Mouse (Mus musculus) heart, embryonic 16.5 days (tissue): Measurements from ENCODE around the gene Orc1. TPM values are rescaled to one million over a fixed set of nuclear protein-coding genes. Genes with fewer than 3 reads are reported as not detected.

Experiments used
- ATAC-seq: fragments of 200-750 bp; cut with Nextera tagmentation; replicated peaks from 2 replicates; pipeline ENCODE4 v1.8.0; 2017; ENCODE audit warnings: moderate number of reproducible peaks; ENCODE audit not compliant: insufficient read depth, low FRiP score; ENCODE audit errors: extremely low read depth
- H3K27ac ChIP-seq: fragments of 300-500 bp; sonication (generic); 2 replicates; pipeline ENCODE4 v1.5.1; 2014; ENCODE audit warnings: mild to moderate bottlenecking, low read length, control low read depth, moderate library complexity
- H3K27me3 ChIP-seq: fragments of 300-500 bp; sonication (generic); 2 replicates; pipeline ENCODE4 v1.6.1; 2014; ENCODE audit warnings: low read length, mixed read lengths; ENCODE audit not compliant: control insufficient read depth, insufficient read depth
- H3K36me3 ChIP-seq: fragments of 300-500 bp; sonication (generic); 2 replicates; pipeline ENCODE4 v1.6.1; 2014; ENCODE audit not compliant: control insufficient read depth, insufficient read depth
- H3K4me1 ChIP-seq: fragments of 300-500 bp; sonication (generic); 2 replicates; pipeline ENCODE4 v1.6.1; 2014; ENCODE audit warnings: low read length, mixed read lengths; ENCODE audit not compliant: control insufficient read depth, insufficient read depth
- H3K4me2 ChIP-seq: fragments of 300-500 bp; sonication (generic); 2 replicates; pipeline ENCODE4 v1.6.1; 2014; ENCODE audit warnings: low read depth, mild to moderate bottlenecking, control low read depth, low read length
- H3K4me3 ChIP-seq: fragments of 300-500 bp; sonication (generic); 2 replicates; pipeline ENCODE4 v1.5.1; 2014; ENCODE audit warnings: mild to moderate bottlenecking, control low read depth, low read length
- H3K9ac ChIP-seq: fragments of 300-500 bp; sonication (generic); 2 replicates; pipeline ENCODE4 v1.6.1; 2014; ENCODE audit warnings: low read length, control low read depth
- H3K9me3 ChIP-seq: fragments of 300-500 bp; sonication (generic); replicated peaks from 2 replicates; pipeline ENCODE4 v1.6.1; 2016; ENCODE audit warnings: low read length; ENCODE audit not compliant: control insufficient read depth
- WGBS: fragments of 180-500 bp; shearing (Covaris S2); extraction: QIAGEN DNeasy Blood & Tissue Kit; methylation state at CpG from one replicate; pipeline ENCODE4 v1.1.7; 2014; 5-methylcytosine and 5-hydroxymethylcytosine counted together
- polyA plus RNA-seq: library from polyadenylated mRNA; unstranded; fragments of >200 nt; fragmentation: Nextera tagmentation; extraction: Ambion mirVana; gene quantifications from 2 replicates; pipeline ENCODE4 v1.2.1, GENCODE M21; 2015

Gene Orc1
- polyA plus RNA-seq, 1 experiment from 2014 or later = 5.4 TPM

GRCm38 (mm10) chr4:108629363-108629880 lies 50.2 kb downstream of the Orc1 start:
- ATAC-seq = no peak

GRCm38 (mm10) chr4:108630096-108630495 lies 50.9 kb downstream of the Orc1 start:
- H3K27ac ChIP-seq = no peak overlapping the region
- H3K9ac ChIP-seq = no peak overlapping the region
- no peak for ATAC-seq
- no peak overlapping the region for H3K4me2 ChIP-seq
- no peak overlapping the region for H3K4me3 ChIP-seq
- H3K9me3 ChIP-seq = no peaks in the 10 kb centered on the region
- H3K36me3 ChIP-seq = peaks cover 50% of the 10 kb centered on the region
- 91% methylated on average over 9 of the region's 9 CpGs for WGBS
- no peaks in the 10 kb centered on the region for H3K4me1 ChIP-seq
- H3K27me3 ChIP-seq = no peaks in the 10 kb centered on the region

More at GRCm38 (mm10) chr4:108629363-108629880, 50.2 kb downstream of the Orc1 start:
- Histone ChIP-seq H3K4me1 (no peaks in the 10 kb centered on the region), H3K9ac (no peak overlapping the region), H3K9me3 (no peaks in the 10 kb centered on the region), H3K27me3 (no peaks in the 10 kb centered on the region), H3K4me3 (no peak overlapping the region), H3K36me3 (peaks cover 49% of the 10 kb centered on the region), H3K4me2 (no peak overlapping the region), H3K27ac (no peak overlapping the region)
- WGBS = 89% methylated on average over 7 of the region's 7 CpGs

- Histone ChIP-seq H3K27me3 (no peaks in the 10 kb centered on the region), H3K9ac (no peak overlapping the region), H3K36me3 (peaks cover 49% of the 10 kb centered on the region), H3K4me1 (no peaks in the 10 kb centered on the region), H3K9me3 (no peaks in the 10 kb centered on the region), H3K4me2 (no peak overlapping the region), H3K4me3 (no peak overlapping the region), H3K27ac (no peak overlapping the region)
- no peak for ATAC-seq
- 88% methylated on average over 4 of the region's 4 CpGs for WGBS
Observed at GRCm38 (mm10) chr4:108631616-108632015, 52.4 kb downstream of the Orc1 start.

- Histone ChIP-seq H3K4me2 (no peak overlapping the region), H3K4me3 (no peak overlapping the region), H3K27ac (no peak overlapping the region), H3K36me3 (peaks cover 38% of the 10 kb centered on the region), H3K4me1 (no peaks in the 10 kb centered on the region), H3K9me3 (no peaks in the 10 kb centered on the region), H3K9ac (no peak overlapping the region), H3K27me3 (no peaks in the 10 kb centered on the region)
- 87% methylated on average over 12 of the region's 12 CpGs for WGBS
- ATAC-seq = no peak
Observed at GRCm38 (mm10) chr4:108633703-108634102, 54.5 kb downstream of the Orc1 start.

- H3K4me3 ChIP-seq = no peak overlapping the region
Observed at GRCm38 (mm10) chr4:108634696-108635095, 55.5 kb downstream of the Orc1 start.

GRCm38 (mm10) chr4:108635101-108635500 lies 55.9 kb downstream of the Orc1 start:
- H3K36me3 ChIP-seq = peaks cover 28% of the 10 kb centered on the region

More at GRCm38 (mm10) chr4:108634696-108635095, 55.5 kb downstream of the Orc1 start:
- 74% methylated on average over 4 of the region's 4 CpGs for WGBS
- no peak for ATAC-seq
- no peak overlapping the region for H3K9ac ChIP-seq
- no peaks in the 10 kb centered on the region for H3K4me1 ChIP-seq
- H3K9me3 ChIP-seq = no peaks in the 10 kb centered on the region
- H3K4me2 ChIP-seq = no peak overlapping the region
- H3K36me3 ChIP-seq = peaks cover 32% of the 10 kb centered on the region
- H3K27ac ChIP-seq = no peak overlapping the region
- no peaks in the 10 kb centered on the region for H3K27me3 ChIP-seq

GRCm38 (mm10) chr4:108637721-108638120 lies 58.5 kb downstream of the Orc1 start:
- H3K9ac ChIP-seq = no peak overlapping the region

More at GRCm38 (mm10) chr4:108635101-108635500, 55.9 kb downstream of the Orc1 start:
- Histone ChIP-seq H3K9me3 (no peaks in the 10 kb centered on the region), H3K4me1 (no peaks in the 10 kb centered on the region), H3K4me2 (no peak overlapping the region), H3K9ac (no peak overlapping the region), H3K4me3 (no peak overlapping the region), H3K27me3 (no peaks in the 10 kb centered on the region), H3K27ac (no peak overlapping the region)
- no peak for ATAC-seq

GRCm38 (mm10) chr4:108638752-108639151 lies 59.5 kb downstream of the Orc1 start:
- Histone ChIP-seq H3K4me3 (no peak overlapping the region), H3K27ac (no peak overlapping the region), H3K36me3 (peaks cover 13% of the 10 kb centered on the region; the same call in 1 of the 2 replicates), H3K27me3 (no peaks in the 10 kb centered on the region), H3K9ac (no peak overlapping the region), H3K4me2 (no peak overlapping the region), H3K9me3 (no peaks in the 10 kb centered on the region), H3K4me1 (no peaks in the 10 kb centered on the region)
- 67% methylated on average over 5 of the region's 5 CpGs for WGBS
- no peak for ATAC-seq

More at GRCm38 (mm10) chr4:108637721-108638120, 58.5 kb downstream of the Orc1 start:
- 89% methylated on average over 3 of the region's 3 CpGs for WGBS
- Histone ChIP-seq H3K4me3 (no peak overlapping the region), H3K27ac (no peak overlapping the region), H3K4me2 (no peak overlapping the region), H3K36me3 (peaks cover 15% of the 10 kb centered on the region; the same call in 1 of the 2 replicates), H3K9me3 (no peaks in the 10 kb centered on the region), H3K4me1 (no peaks in the 10 kb centered on the region), H3K27me3 (no peaks in the 10 kb centered on the region)
- ATAC-seq = no peak

- Histone ChIP-seq H3K4me2 (no peak overlapping the region), H3K36me3 (0 out of 2 replicates have a peak, but pooled peaks cover 3% of the 10 kb centered on the region), H3K4me3 (no peak overlapping the region), H3K27ac (no peak overlapping the region), H3K4me1 (no peaks in the 10 kb centered on the region), H3K27me3 (no peaks in the 10 kb centered on the region), H3K9ac (no peak overlapping the region), H3K9me3 (no peaks in the 10 kb centered on the region)
- WGBS = 59% methylated on average over 2 of the region's 2 CpGs
- no peak for ATAC-seq
Observed at GRCm38 (mm10) chr4:108664407-108664806, 85.2 kb downstream of the Orc1 start.
